Mouse (Mus musculus): Measurements from ENCODE around the gene Ppp2r5a. TPM values are rescaled to one million over a fixed set of nuclear protein-coding genes. Genes with fewer than 3 reads are reported as not detected.
A peak's percentile ranks its signal among the peaks of the same experiment; 100 is the strongest.

The Ppp2r5a gene
- polyA plus RNA-seq, 1 experiment from 2014 or later, result 43.4 TPM

- H3K4me3 ChIP-seq (ENCODE audit: low read depth, low read length), result no peak overlapping the region
- H3K27ac ChIP-seq (ENCODE audit: low read depth, low read length), result no peak overlapping the region
- H3K4me2 ChIP-seq, result no peak overlapping the region
- 71% methylated on average over 6 of the region's 6 CpGs for WGBS (ENCODE audit: insufficient replicate concordance)
- ATAC-seq (replicated peaks; ENCODE audit: insufficient number of reproducible peaks, low FRiP score, low TSS enrichment), result no peak
- no peaks in the 10 kb centered on the region for H3K9me3 ChIP-seq (replicated peaks; ENCODE audit: control insufficient read depth, low read length)
- H3K9ac ChIP-seq (ENCODE audit: low read depth, low read length), result no peak overlapping the region
- H3K36me3 ChIP-seq (ENCODE audit: control insufficient read depth, insufficient read depth, low read length), result peaks cover 14% of the 10 kb centered on the region; the same call in 1 of the 2 replicates
- H3K27me3 ChIP-seq (ENCODE audit: control insufficient read depth, insufficient read depth, low read length), result no peaks in the 10 kb centered on the region
- no peaks in the 10 kb centered on the region for H3K4me1 ChIP-seq (ENCODE audit: control insufficient read depth, insufficient read depth, low read length)
Measured at GRCm38 (mm10) chr1:191362412-191362811, 40.7 kb downstream of the Ppp2r5a start.

DNA sequence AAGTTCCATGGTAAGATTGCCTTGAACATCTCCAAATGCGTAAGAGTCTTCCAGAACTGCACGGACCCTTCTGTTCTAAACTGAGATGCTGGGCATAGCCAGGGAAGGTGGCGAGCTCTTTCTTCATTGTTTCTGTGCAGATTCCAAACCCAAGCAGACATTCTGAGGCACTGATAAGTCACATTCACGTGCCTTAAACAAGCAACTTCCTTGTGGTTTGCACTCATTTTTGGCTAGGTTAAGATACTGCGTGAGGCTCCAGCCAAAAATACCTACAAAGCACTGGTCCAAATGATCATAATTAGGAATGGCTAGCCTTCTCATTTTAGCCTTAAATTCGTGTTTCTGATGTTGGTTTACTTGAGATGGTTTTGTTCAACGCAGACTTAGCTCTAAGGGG lies 43.6 kb downstream of the Ppp2r5a start:
- ATAC-seq (replicated peaks; ENCODE audit: insufficient number of reproducible peaks, low FRiP score, low TSS enrichment), result no peak
- H3K4me1 ChIP-seq (ENCODE audit: control insufficient read depth, insufficient read depth, low read length), result no peaks in the 10 kb centered on the region
- H3K9me3 ChIP-seq (replicated peaks; ENCODE audit: control insufficient read depth, low read length), result no peaks in the 10 kb centered on the region
- H3K36me3 ChIP-seq (ENCODE audit: control insufficient read depth, insufficient read depth, low read length), result peaks cover 17% of the 10 kb centered on the region; the same call in 1 of the 2 replicates
- no peak overlapping the region for H3K4me3 ChIP-seq (ENCODE audit: low read depth, low read length)
- H3K9ac ChIP-seq (ENCODE audit: low read depth, low read length), result no peak overlapping the region
- H3K27ac ChIP-seq (ENCODE audit: low read depth, low read length), result no peak overlapping the region
- WGBS (ENCODE audit: insufficient replicate concordance), result 77% methylated on average over 7 of the region's 7 CpGs
- no peaks in the 10 kb centered on the region for H3K27me3 ChIP-seq (ENCODE audit: control insufficient read depth, insufficient read depth, low read length)
- no peak overlapping the region for H3K4me2 ChIP-seq

DNA sequence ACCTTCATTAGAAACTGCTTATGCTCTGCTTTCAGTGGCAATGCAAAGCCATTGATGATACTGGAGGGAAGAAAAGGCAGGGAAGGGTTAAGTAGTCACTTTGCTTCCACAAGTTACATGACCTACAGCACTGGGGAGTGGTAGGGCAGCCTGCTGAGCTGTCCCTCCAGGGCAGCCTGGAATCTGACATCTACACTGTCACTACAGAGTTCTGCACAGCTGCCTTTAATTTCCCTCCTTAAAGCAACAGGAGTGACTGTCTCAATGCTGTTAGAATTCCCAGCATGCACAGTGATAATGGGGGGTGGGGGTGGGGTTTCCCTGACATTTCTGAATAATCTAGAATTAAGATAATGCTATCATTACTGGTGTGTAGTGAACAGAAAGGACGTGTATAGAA lies 46.1 kb downstream of the Ppp2r5a start:
- Histone ChIP-seq H3K4me1 (ENCODE audit: control insufficient read depth, insufficient read depth, low read length) (peaks cover 3% of the 10 kb centered on the region; the same call in 1 of the 2 replicates), H3K4me2 (no peak overlapping the region), H3K4me3 (ENCODE audit: low read depth, low read length) (no peak overlapping the region), H3K9me3 (replicated peaks; ENCODE audit: control insufficient read depth, low read length) (no peaks in the 10 kb centered on the region), H3K9ac (ENCODE audit: low read depth, low read length) (no peak overlapping the region), H3K27ac (ENCODE audit: low read depth, low read length) (no peak overlapping the region), H3K27me3 (ENCODE audit: control insufficient read depth, insufficient read depth, low read length) (no peaks in the 10 kb centered on the region), H3K36me3 (ENCODE audit: control insufficient read depth, insufficient read depth, low read length) (peaks cover 24% of the 10 kb centered on the region; the same call in 1 of the 2 replicates)
- no peak for ATAC-seq (replicated peaks; ENCODE audit: insufficient number of reproducible peaks, low FRiP score, low TSS enrichment)
- 50% methylated on average over 1 of the region's 1 CpGs for WGBS (ENCODE audit: insufficient replicate concordance)

DNA sequence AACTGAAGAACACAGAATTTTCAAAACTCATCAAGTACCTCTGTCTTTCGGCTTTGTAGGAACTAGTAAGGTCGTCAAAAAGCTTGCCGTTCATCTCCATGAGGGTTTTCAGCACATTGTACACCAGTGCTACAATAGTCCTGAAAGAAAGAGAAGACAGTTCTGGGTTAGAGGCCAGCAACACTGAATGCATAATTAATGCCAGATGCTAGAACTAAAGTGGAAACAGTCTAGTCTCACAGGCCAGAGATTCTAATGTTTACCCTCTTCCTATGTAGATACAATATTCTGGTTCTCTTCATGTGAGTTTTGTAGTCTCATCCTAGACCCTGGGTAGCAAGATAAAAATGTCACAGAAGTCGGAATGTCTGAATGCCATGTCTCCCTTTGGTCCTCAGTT lies 49.2 kb downstream of the Ppp2r5a start:
- Histone ChIP-seq H3K9ac (ENCODE audit: low read depth, low read length) (no peak overlapping the region), H3K36me3 (ENCODE audit: control insufficient read depth, insufficient read depth, low read length) (peaks cover 23% of the 10 kb centered on the region; the same call in 1 of the 2 replicates), H3K27ac (ENCODE audit: low read depth, low read length) (no peak overlapping the region), H3K4me2 (no peak overlapping the region), H3K4me3 (ENCODE audit: low read depth, low read length) (no peak overlapping the region), H3K9me3 (replicated peaks; ENCODE audit: control insufficient read depth, low read length) (no peaks in the 10 kb centered on the region), H3K27me3 (ENCODE audit: control insufficient read depth, insufficient read depth, low read length) (no peaks in the 10 kb centered on the region), H3K4me1 (ENCODE audit: control insufficient read depth, insufficient read depth, low read length) (peaks cover 16% of the 10 kb centered on the region)
- no peak for ATAC-seq (replicated peaks; ENCODE audit: insufficient number of reproducible peaks, low FRiP score, low TSS enrichment)
- WGBS (ENCODE audit: insufficient replicate concordance), result 89% methylated on average over 4 of the region's 4 CpGs

DNA sequence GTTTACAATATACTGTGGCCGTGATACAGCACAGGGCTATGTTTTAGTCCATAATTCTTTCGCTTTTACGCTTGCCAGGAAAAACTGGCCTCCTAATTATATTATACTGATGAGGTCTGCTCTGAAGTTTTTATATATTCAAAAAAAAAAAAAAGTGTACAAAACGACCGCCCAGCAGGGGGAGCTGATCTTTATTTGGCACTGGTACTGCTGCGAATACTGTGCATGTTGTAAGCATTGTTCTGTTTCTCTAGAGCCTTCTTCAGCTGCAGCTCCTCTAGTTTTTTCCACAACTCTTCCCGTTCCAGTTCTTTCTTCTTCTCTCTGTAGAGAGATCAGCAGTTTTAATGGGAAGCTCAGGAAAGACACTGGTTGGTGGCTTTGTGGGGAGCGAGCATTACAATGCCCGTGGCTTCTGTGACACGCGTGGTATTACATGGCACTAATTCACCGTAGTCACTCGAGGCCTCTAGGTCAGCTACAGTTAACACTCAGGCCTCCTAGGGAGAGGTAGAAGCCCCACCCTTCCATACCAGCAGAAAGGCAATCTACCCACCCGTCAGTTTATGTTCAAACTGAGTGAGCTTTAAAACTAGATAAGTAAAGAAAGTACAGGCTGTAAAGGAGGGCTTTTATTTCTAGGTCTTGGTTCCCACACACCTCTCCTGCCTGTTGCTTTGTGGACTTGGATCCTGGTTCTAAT lies 50.1 kb downstream of the Ppp2r5a start:
- H3K36me3 ChIP-seq (ENCODE audit: control insufficient read depth, insufficient read depth, low read length), result peaks cover 19% of the 10 kb centered on the region; the same call in 1 of the 2 replicates

DNA sequence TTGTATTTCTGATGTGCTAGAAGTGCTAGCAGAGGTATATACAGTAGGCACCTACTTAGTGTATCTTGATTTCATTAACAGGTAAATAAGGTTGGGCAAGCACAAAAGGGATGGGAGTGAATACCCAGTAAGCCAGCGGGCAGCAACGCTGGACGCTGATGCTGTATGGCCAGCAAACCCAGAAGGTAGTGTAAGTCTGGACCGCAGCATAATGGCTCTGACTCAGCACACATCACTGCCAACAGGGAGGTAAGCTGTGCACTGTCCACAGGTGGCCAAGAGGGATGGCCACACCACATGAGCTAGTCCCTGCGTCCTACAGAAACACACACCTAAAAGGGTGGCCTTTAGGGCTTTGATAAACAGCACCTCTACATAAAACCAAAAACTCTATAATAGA lies 52.7 kb downstream of the Ppp2r5a start:
- no peak for ATAC-seq (replicated peaks; ENCODE audit: insufficient number of reproducible peaks, low FRiP score, low TSS enrichment)
- H3K4me3 ChIP-seq (ENCODE audit: low read depth, low read length), result no peak overlapping the region
- no peak overlapping the region for H3K27ac ChIP-seq (ENCODE audit: low read depth, low read length)
- H3K4me1 ChIP-seq (ENCODE audit: control insufficient read depth, insufficient read depth, low read length), result peaks cover 28% of the 10 kb centered on the region
- H3K27me3 ChIP-seq (ENCODE audit: control insufficient read depth, insufficient read depth, low read length), result no peaks in the 10 kb centered on the region
- 89% methylated on average over 5 of the region's 5 CpGs for WGBS (ENCODE audit: insufficient replicate concordance)
- H3K9ac ChIP-seq (ENCODE audit: low read depth, low read length), result no peak overlapping the region
- no peak overlapping the region for H3K4me2 ChIP-seq
- H3K36me3 ChIP-seq (ENCODE audit: control insufficient read depth, insufficient read depth, low read length), result peaks cover 19% of the 10 kb centered on the region; the same call in 1 of the 2 replicates
- H3K9me3 ChIP-seq (replicated peaks; ENCODE audit: control insufficient read depth, low read length), result no peaks in the 10 kb centered on the region

More for the DNA sequence above, 50.1 kb downstream of the Ppp2r5a start:
- no peak overlapping the region for H3K4me2 ChIP-seq
- H3K9me3 ChIP-seq (replicated peaks; ENCODE audit: control insufficient read depth, low read length), result no peaks in the 10 kb centered on the region
- no peak overlapping the region for H3K4me3 ChIP-seq (ENCODE audit: low read depth, low read length)
- no peak for ATAC-seq (replicated peaks; ENCODE audit: insufficient number of reproducible peaks, low FRiP score, low TSS enrichment)
- no peak overlapping the region for H3K27ac ChIP-seq (ENCODE audit: low read depth, low read length)
- no peaks in the 10 kb centered on the region for H3K27me3 ChIP-seq (ENCODE audit: control insufficient read depth, insufficient read depth, low read length)
- no peak overlapping the region for H3K9ac ChIP-seq (ENCODE audit: low read depth, low read length)
- WGBS (ENCODE audit: insufficient replicate concordance), result 68% methylated on average over 14 of the region's 14 CpGs
- peaks cover 24% of the 10 kb centered on the region for H3K4me1 ChIP-seq (ENCODE audit: control insufficient read depth, insufficient read depth, low read length)

DNA sequence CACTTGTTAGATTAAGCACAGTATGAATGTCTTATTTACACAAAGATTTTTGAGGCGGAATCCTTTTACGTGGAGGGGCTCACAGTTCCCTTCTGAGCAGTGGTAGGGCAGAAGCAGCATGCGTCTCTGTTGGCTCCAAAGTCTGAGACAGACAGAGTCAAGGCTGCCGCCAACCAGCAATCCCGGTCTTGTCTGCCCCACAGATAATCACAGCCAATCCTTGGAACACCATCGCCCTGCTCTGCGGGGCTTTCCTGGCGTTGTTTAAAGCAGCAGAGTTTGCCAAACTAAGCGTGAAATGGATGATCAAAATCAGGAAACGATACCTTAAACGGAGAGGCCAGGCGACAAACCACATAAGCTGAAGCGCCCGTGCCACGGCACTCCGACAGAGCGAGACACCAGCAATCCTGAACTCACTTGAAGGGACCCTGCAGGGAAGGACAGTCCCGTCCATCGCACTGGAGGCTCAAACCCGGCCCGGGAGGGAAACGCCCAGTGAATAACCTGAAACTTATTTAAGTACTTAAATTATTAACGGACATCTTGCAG lies 53.5 kb downstream of the Ppp2r5a start:
- 57% methylated on average over 23 of the region's 23 CpGs for WGBS (ENCODE audit: insufficient replicate concordance)

GRCm38 (mm10) chr1:191348996-191349395 lies 54.1 kb downstream of the Ppp2r5a start:
- 19% methylated on average over 5 of the region's 5 CpGs for WGBS (ENCODE audit: insufficient replicate concordance)
- no peaks in the 10 kb centered on the region for H3K9me3 ChIP-seq (replicated peaks; ENCODE audit: control insufficient read depth, low read length)
- no peak overlapping the region for H3K27ac ChIP-seq (ENCODE audit: low read depth, low read length)
- peaks cover 18% of the 10 kb centered on the region; the same call in 1 of the 2 replicates for H3K36me3 ChIP-seq (ENCODE audit: control insufficient read depth, insufficient read depth, low read length)
- ATAC-seq (replicated peaks; ENCODE audit: insufficient number of reproducible peaks, low FRiP score, low TSS enrichment), result 0 out of 2 replicates have a peak, but pooled peaks have one; percentile 37
- no peak overlapping the region for H3K4me3 ChIP-seq (ENCODE audit: low read depth, low read length)
- no peak overlapping the region for H3K4me2 ChIP-seq
- peaks cover 28% of the 10 kb centered on the region for H3K4me1 ChIP-seq (ENCODE audit: control insufficient read depth, insufficient read depth, low read length)
- no peak overlapping the region for H3K9ac ChIP-seq (ENCODE audit: low read depth, low read length)
- H3K27me3 ChIP-seq (ENCODE audit: control insufficient read depth, insufficient read depth, low read length), result no peaks in the 10 kb centered on the region

More for the DNA sequence above, 53.5 kb downstream of the Ppp2r5a start:
- Histone ChIP-seq H3K4me2 (no peak overlapping the region), H3K27ac (ENCODE audit: low read depth, low read length) (no peak overlapping the region; the same call in 1 of the 2 replicates), H3K9me3 (replicated peaks; ENCODE audit: control insufficient read depth, low read length) (no peaks in the 10 kb centered on the region), H3K36me3 (ENCODE audit: control insufficient read depth, insufficient read depth, low read length) (peaks cover 22% of the 10 kb centered on the region; the same call in 1 of the 2 replicates), H3K9ac (ENCODE audit: low read depth, low read length) (no peak overlapping the region), H3K27me3 (ENCODE audit: control insufficient read depth, insufficient read depth, low read length) (no peaks in the 10 kb centered on the region), H3K4me3 (ENCODE audit: low read depth, low read length) (no peak overlapping the region), H3K4me1 (ENCODE audit: control insufficient read depth, insufficient read depth, low read length) (peaks cover 28% of the 10 kb centered on the region)
- ATAC-seq (replicated peaks; ENCODE audit: insufficient number of reproducible peaks, low FRiP score, low TSS enrichment), result no peak

Measured in heart, embryonic 11.5 days (tissue).